Mouse (Mus musculus) hindbrain, embryonic 14.5 days (tissue): ENCODE measurements around the gene Anp32a. TPM values are rescaled to one million over a fixed set of nuclear protein-coding genes. Genes with fewer than 3 reads are reported as not detected.
A peak's percentile ranks its signal among the peaks of the same experiment; 100 is the strongest.

Experiments used
- ATAC-seq: fragments of 200-750 bp; cut with Nextera tagmentation; 2 replicates; pipeline ENCODE4 v1.8.0; 2017; ENCODE audit warnings: moderate number of reproducible peaks, mild to moderate bottlenecking, moderate TSS enrichment, moderate library complexity; ENCODE audit not compliant: low FRiP score
- DNase-seq: peaks from one replicate; pipeline ENCODE4 v3.0.0-alpha.2; 2015; ENCODE audit warnings: low spot score
- H3K27ac ChIP-seq: fragments of 300-500 bp; sonication (generic); 2 replicates; pipeline ENCODE4 v1.5.1; 2014; ENCODE audit warnings: mild to moderate bottlenecking, moderate library complexity
- H3K27me3 ChIP-seq: fragments of 300-500 bp; sonication (generic); 2 replicates; pipeline ENCODE4 v1.6.1; 2014; ENCODE audit warnings: mild to moderate bottlenecking, low read length, mixed read lengths; ENCODE audit not compliant: control insufficient read depth, insufficient read depth
- H3K36me3 ChIP-seq: fragments of 300-500 bp; sonication (generic); replicated peaks from 2 replicates; pipeline ENCODE4 v1.6.1; 2014; ENCODE audit not compliant: control insufficient read depth, insufficient read depth
- H3K4me1 ChIP-seq: fragments of 300-500 bp; sonication (generic); replicated peaks from 2 replicates; pipeline ENCODE4 v1.6.1; 2014; ENCODE audit warnings: antibody characterized with exemption, low read length, mixed read lengths; ENCODE audit not compliant: control insufficient read depth, insufficient read depth
- H3K4me2 ChIP-seq: fragments of 300-500 bp; sonication (generic); replicated peaks from 2 replicates; pipeline ENCODE4 v1.6.1; 2014; ENCODE audit warnings: mild to moderate bottlenecking, moderate library complexity
- H3K4me3 ChIP-seq: fragments of 300-500 bp; sonication (generic); replicated peaks from 2 replicates; pipeline ENCODE4 v1.5.1; 2014; ENCODE audit warnings: mild to moderate bottlenecking, low read length
- H3K9ac ChIP-seq: fragments of 300-500 bp; sonication (generic); 2 replicates; pipeline ENCODE4 v1.6.1; 2014
- H3K9me3 ChIP-seq: fragments of 300-500 bp; sonication (generic); 2 replicates; pipeline ENCODE4 v1.6.1; 2016; ENCODE audit warnings: low read length; ENCODE audit not compliant: control insufficient read depth
- WGBS: fragments of 180-500 bp; shearing (Covaris S2); extraction: QIAGEN DNeasy Blood & Tissue Kit; methylation state at CpG from one replicate; pipeline ENCODE4 v1.1.7; 2014; 5-methylcytosine and 5-hydroxymethylcytosine counted together
- polyA plus RNA-seq: library from polyadenylated mRNA; unstranded; fragments of >200 nt; fragmentation: Nextera tagmentation; extraction: Ambion mirVana; gene quantifications from 2 replicates; pipeline ENCODE4 v1.2.1, GENCODE M21; 2014

The Anp32a gene
- polyA plus RNA-seq, 1 experiment from 2014 or later: 73.0 TPM

- H3K4me2 ChIP-seq: no peak overlapping the region
- 50% methylated on average over 7 of the region's 7 CpGs for WGBS
- ATAC-seq: no peak
Observed at GRCm38 (mm10) chr9:62364831-62365230, 23.7 kb downstream of the Anp32a start.

GRCm38 (mm10) chr9:62365326-62366080, 24.4 kb downstream of the Anp32a start:
- Histone ChIP-seq H3K4me2 (no peak overlapping the region), H3K9me3 (no peaks in the 10 kb centered on the region), H3K9ac (no peak overlapping the region), H3K27ac (no peak overlapping the region), H3K4me1 (peaks cover 60% of the 10 kb centered on the region), H3K36me3 (no peaks in the 10 kb centered on the region), H3K27me3 (no peaks in the 10 kb centered on the region), H3K4me3 (no peak overlapping the region)
- ATAC-seq: no peak
- 64% methylated on average over 8 of the region's 8 CpGs for WGBS
- DNase-seq: no peak

More at GRCm38 (mm10) chr9:62364831-62365230, 23.7 kb downstream of the Anp32a start:
- Histone ChIP-seq H3K9ac (no peak overlapping the region), H3K27me3 (no peaks in the 10 kb centered on the region), H3K27ac (0 out of 2 replicates have a peak overlapping the region, but pooled peaks have one; percentile 7), H3K36me3 (no peaks in the 10 kb centered on the region), H3K4me3 (no peak overlapping the region), H3K4me1 (peaks cover 59% of the 10 kb centered on the region), H3K9me3 (no peaks in the 10 kb centered on the region)
- DNase-seq: no peak

GRCm38 (mm10) chr9:62366478-62367458, 25.7 kb downstream of the Anp32a start:
- DNase-seq: no peak
- peak; percentile 11; the same call in 1 of the 2 replicates for ATAC-seq
- Histone ChIP-seq H3K4me1 (peaks cover 65% of the 10 kb centered on the region), H3K36me3 (no peaks in the 10 kb centered on the region), H3K4me2 (no peak overlapping the region), H3K27me3 (no peaks in the 10 kb centered on the region), H3K4me3 (no peak overlapping the region), H3K9ac (no peak overlapping the region), H3K27ac (0 out of 2 replicates have a peak overlapping the region, but pooled peaks have one; percentile 28), H3K9me3 (no peaks in the 10 kb centered on the region)
- 48% methylated on average over 23 of the region's 23 CpGs for WGBS

- no peak overlapping the region for H3K4me3 ChIP-seq
- H3K4me2 ChIP-seq: no peak overlapping the region
- WGBS: 51% methylated on average over 10 of the region's 10 CpGs
- ATAC-seq (no peak), DNase-seq (no peak)
- H3K9me3 ChIP-seq: no peaks in the 10 kb centered on the region
- no peaks in the 10 kb centered on the region for H3K27me3 ChIP-seq
- H3K4me1 ChIP-seq: peaks cover 65% of the 10 kb centered on the region
- H3K27ac ChIP-seq: peak overlapping the region; percentile 39
- H3K36me3 ChIP-seq: 0 out of 2 replicates have a peak, but pooled peaks cover 5% of the 10 kb centered on the region
- H3K9ac ChIP-seq: peak overlapping the region; percentile 13; the same call in 1 of the 2 replicates
Observed at GRCm38 (mm10) chr9:62367510-62368071, 26.5 kb downstream of the Anp32a start.

GRCm38 (mm10) chr9:62368256-62368905, 27.3 kb downstream of the Anp32a start:
- H3K4me2 ChIP-seq: no peak overlapping the region
- peak overlapping the region; percentile 39; the same call in 1 of the 2 replicates for H3K27ac ChIP-seq
- no peak overlapping the region for H3K4me3 ChIP-seq
- no peaks in the 10 kb centered on the region for H3K9me3 ChIP-seq
- 0 out of 2 replicates have a peak, but pooled peaks cover 5% of the 10 kb centered on the region for H3K36me3 ChIP-seq
- H3K27me3 ChIP-seq: no peaks in the 10 kb centered on the region
- DNase-seq: no peak
- H3K4me1 ChIP-seq: peaks cover 61% of the 10 kb centered on the region
- whole genome bisulfite sequencing: 74% methylated on average over 6 of the region's 6 CpGs
- ATAC-seq: no peak
- no peak overlapping the region for H3K9ac ChIP-seq

- DNase-seq (no peak), ATAC-seq (no peak)
- Histone ChIP-seq H3K27ac (no peak overlapping the region), H3K4me3 (no peak overlapping the region), H3K9ac (no peak overlapping the region), H3K27me3 (no peaks in the 10 kb centered on the region), H3K9me3 (no peaks in the 10 kb centered on the region), H3K4me1 (peaks cover 55% of the 10 kb centered on the region), H3K36me3 (peaks cover 12% of the 10 kb centered on the region), H3K4me2 (no peak overlapping the region)
- WGBS: 80% methylated on average over 6 of the region's 6 CpGs
Observed at GRCm38 (mm10) chr9:62369172-62369571, 28.1 kb downstream of the Anp32a start.

GRCm38 (mm10) chr9:62370186-62370585, 29.1 kb downstream of the Anp32a start:
- peaks cover 21% of the 10 kb centered on the region for H3K36me3 ChIP-seq

GRCm38 (mm10) chr9:62370648-62371280, 29.7 kb downstream of the Anp32a start:
- ATAC-seq (no peak), DNase-seq (no peak)
- Histone ChIP-seq H3K4me2 (no peak overlapping the region), H3K9me3 (no peaks in the 10 kb centered on the region), H3K27ac (no peak overlapping the region), H3K9ac (no peak overlapping the region), H3K36me3 (peaks cover 26% of the 10 kb centered on the region), H3K4me3 (no peak overlapping the region), H3K27me3 (no peaks in the 10 kb centered on the region), H3K4me1 (peaks cover 39% of the 10 kb centered on the region)
- WGBS: 60% methylated on average over 6 of the region's 6 CpGs

More at GRCm38 (mm10) chr9:62370186-62370585, 29.1 kb downstream of the Anp32a start:
- 79% methylated on average over 9 of the region's 9 CpGs for WGBS
- H3K9me3 ChIP-seq: no peaks in the 10 kb centered on the region
- H3K9ac ChIP-seq: no peak overlapping the region
- no peak overlapping the region for H3K4me3 ChIP-seq
- DNase-seq: no peak
- H3K4me2 ChIP-seq: no peak overlapping the region
- ATAC-seq: no peak
- H3K4me1 ChIP-seq: peaks cover 44% of the 10 kb centered on the region
- no peak overlapping the region for H3K27ac ChIP-seq
- no peaks in the 10 kb centered on the region for H3K27me3 ChIP-seq
